In genomic region chr6:135932400-135932920, GRCm38 (mm10) we compare ENCODE assay signal across 15 mouse cellular contexts.
"Had no signal": no experiment of that assay in that cellular context is flagged by ENCODE, and none has a peak within 500 bp of the region (broad histone marks: within the 10 kb centered on the region; RNA-seq: fewer than 3 reads in every experiment).

No protein-coding gene starts in this region.

- H3K4me2 ChIP-seq: kidney, embryonic 15.5 days; limb, embryonic 15.5 days; liver, embryonic 11.5 days; lung, embryonic 15.5 days; midbrain, embryonic 11.5 days had no signal

- H3K36me3 ChIP-seq: kidney, embryonic 15.5 days; limb, embryonic 15.5 days; lung, embryonic 15.5 days had no signal

- DNase-seq: kidney, adult 8-10 months; kidney, postnatal 10 days; kidney, postnatal 36 days; lung, adult 18-20 months; lung, postnatal 14 days; lung, postnatal 4 days; midbrain, embryonic 14.5 days; thymus, adult 18-20 months; thymus, postnatal 36 days had no signal

- H3K4me1 ChIP-seq: kidney, embryonic 15.5 days; limb, embryonic 15.5 days; lung, embryonic 15.5 days had no signal

- H3K27me3 ChIP-seq: kidney, embryonic 15.5 days; limb, embryonic 15.5 days; lung, embryonic 15.5 days had no signal

- H3K9ac ChIP-seq: kidney, embryonic 15.5 days; limb, embryonic 15.5 days; liver, embryonic 14.5 days; lung, embryonic 15.5 days had no signal

- H3K9me3 ChIP-seq: kidney, embryonic 15.5 days; limb, embryonic 15.5 days; lung, embryonic 15.5 days had no signal

- H3K27ac ChIP-seq: kidney, embryonic 15.5 days; limb, embryonic 15.5 days; liver, embryonic 14.5 days; lung, embryonic 15.5 days had no signal

- H3K4me3 ChIP-seq: kidney, embryonic 15.5 days; limb, embryonic 15.5 days; lung, embryonic 15.5 days had no signal
